Mouse (Mus musculus) ES-Bruce4 (cell line): ENCODE data around the gene Brsk1. TPM values are rescaled to one million over a fixed set of nuclear protein-coding genes. Genes with fewer than 3 reads are reported as not detected.

Source experiments
- H3K27ac ChIP-seq: 2 replicates; pipeline ENCODE4 v1.5.1; 2012; ENCODE audit warnings: low read length, inconsistent platforms; ENCODE audit not compliant: insufficient read depth
- H3K27me3 ChIP-seq: 2 replicates; pipeline ENCODE4 v1.6.1; 2012; ENCODE audit warnings: mild to moderate bottlenecking, low read length, inconsistent platforms; ENCODE audit not compliant: control insufficient read depth, poor library complexity, insufficient read depth, severe bottlenecking
- H3K36me3 ChIP-seq: 2 replicates; pipeline ENCODE4 v1.6.1; 2012; ENCODE audit warnings: inconsistent platforms, mild to moderate bottlenecking, low read length, moderate library complexity; ENCODE audit not compliant: control insufficient read depth, poor library complexity, insufficient read depth, severe bottlenecking
- H3K4me1 ChIP-seq: one replicate; pipeline ENCODE4 v1.8.1; 2011; ENCODE audit warnings: low read length; ENCODE audit not compliant: control insufficient read depth, insufficient read depth
- H3K4me3 ChIP-seq: 2 replicates; pipeline ENCODE4 v1.5.1; 2011; ENCODE audit warnings: low read depth, mild to moderate bottlenecking, low read length
- H3K9ac ChIP-seq: 2 replicates; pipeline ENCODE4 v1.6.1; 2012; ENCODE audit warnings: low read depth, mild to moderate bottlenecking, inconsistent platforms; ENCODE audit not compliant: poor library complexity, severe bottlenecking
- H3K9me3 ChIP-seq: replicated peaks from 2 replicates; pipeline ENCODE4 v1.6.1; 2012; ENCODE audit warnings: mild to moderate bottlenecking, low read length, inconsistent platforms; ENCODE audit not compliant: control insufficient read depth, poor library complexity, insufficient read depth, severe bottlenecking
- CTCF ChIP-seq: IDR thresholded peaks from one replicate; pipeline ENCODE4 v1.8.1; 2011; ENCODE audit warnings: low read depth, low read length
- EP300 ChIP-seq: IDR thresholded peaks from 2 replicates; pipeline ENCODE4 v1.6.1; 2011; ENCODE audit warnings: low read depth, low read length; ENCODE audit not compliant: insufficient read depth
- POLR2A ChIP-seq: IDR thresholded peaks from one replicate; pipeline ENCODE4 v1.8.1; 2011; ENCODE audit warnings: low read length; ENCODE audit not compliant: insufficient read depth
- polyA plus RNA-seq: library from polyadenylated mRNA; stranded (reverse); fragments of >200 nt; gene quantifications from 2 replicates; pipeline ENCODE4 v1.2.4, GENCODE M21; 2011; ENCODE audit warnings: low read depth; ENCODE audit not compliant: missing spikeins, insufficient read depth, insufficient read length

Brsk1 gene
- polyA plus RNA-seq, result 10.9 TPM in 2 replicates

GRCm38 (mm10) chr7:4690387-4690786 is at the start of gene Brsk1:
TSS of gene Brsk1 (plus strand) at chr7:4690604.
- no peaks in the 10 kb centered on the region for H3K9me3 ChIP-seq
- no peaks in the 10 kb centered on the region for H3K27me3 ChIP-seq
- TF ChIP-seq EP300 (no peak), CTCF (no peak), POLR2A (no peak)
- H3K4me1 ChIP-seq, result peaks cover 5% of the 10 kb centered on the region
- peak within 1 kb of the TSS; percentile 62 for H3K4me3 ChIP-seq
- H3K9ac ChIP-seq, result peak within 1 kb of the TSS; percentile 99
- H3K36me3 ChIP-seq, result no peaks in the 10 kb centered on the region
- no peak within 1 kb of the TSS for H3K27ac ChIP-seq

- no peak overlapping the region for H3K27ac ChIP-seq
- no peaks in the 10 kb centered on the region for H3K4me1 ChIP-seq
- no peak overlapping the region for H3K4me3 ChIP-seq
- TF ChIP-seq EP300 (no peak), CTCF (peak; percentile 27)
- H3K9ac ChIP-seq, result no peak overlapping the region
- no peaks in the 10 kb centered on the region for H3K27me3 ChIP-seq
- peaks cover 10% of the 10 kb centered on the region for H3K36me3 ChIP-seq
- H3K9me3 ChIP-seq, result no peaks in the 10 kb centered on the region
These were observed 49.2 kb upstream of the Brsk1 start for GRCm38 (mm10) chr7:4641155-4641554.

DNA sequence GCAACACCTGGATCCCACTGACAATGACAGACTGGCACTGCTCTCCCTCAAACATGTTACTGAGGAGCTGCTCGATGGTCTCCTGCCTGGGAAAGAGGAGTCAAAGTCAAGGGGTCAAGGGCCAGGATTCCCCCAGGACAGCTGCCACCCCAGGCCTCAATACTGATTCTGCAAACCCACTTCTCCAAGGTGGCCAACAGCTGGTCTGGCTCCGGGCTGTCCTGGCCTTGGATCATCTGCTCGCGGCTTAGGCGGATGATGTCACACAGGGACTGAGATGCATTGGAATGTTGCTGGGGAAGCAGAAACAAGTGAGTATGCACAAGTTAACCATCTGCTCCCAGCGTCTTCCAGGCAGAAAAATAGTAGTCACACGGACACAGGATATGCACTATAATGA is 48.4 kb upstream of the Brsk1 start:
- Histone ChIP-seq H3K9ac (no peak overlapping the region), H3K36me3 (peaks cover 10% of the 10 kb centered on the region), H3K4me3 (no peak overlapping the region), H3K27me3 (no peaks in the 10 kb centered on the region), H3K4me1 (no peaks in the 10 kb centered on the region), H3K9me3 (no peaks in the 10 kb centered on the region), H3K27ac (no peak overlapping the region)
- TF ChIP-seq CTCF, result no peak
- TF ChIP-seq EP300, result no peak
- no peak for TF ChIP-seq POLR2A

DNA sequence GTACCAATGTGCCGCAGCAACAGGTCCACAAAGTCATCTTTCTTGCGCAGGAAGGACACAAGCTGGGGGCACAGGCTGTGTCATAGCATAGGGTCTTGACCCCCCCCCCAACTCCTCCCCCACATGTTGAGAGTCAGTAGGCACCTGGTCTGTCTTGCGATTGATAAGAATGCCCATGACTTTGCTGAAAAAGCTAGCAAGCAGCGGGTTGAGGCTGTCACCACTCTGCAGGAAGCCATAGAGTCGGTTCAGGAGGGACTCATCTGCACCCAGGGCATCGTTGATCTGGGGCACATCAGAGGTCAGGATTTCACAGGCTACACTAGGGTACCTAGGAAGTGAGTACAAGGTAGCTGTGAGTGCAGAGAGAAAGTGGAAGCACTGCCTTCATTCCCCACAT is 47.2 kb upstream of the Brsk1 start:
- no peak overlapping the region for H3K4me3 ChIP-seq
- H3K27me3 ChIP-seq, result no peaks in the 10 kb centered on the region
- no peak overlapping the region for H3K27ac ChIP-seq
- H3K36me3 ChIP-seq, result peaks cover 10% of the 10 kb centered on the region
- no peaks in the 10 kb centered on the region for H3K4me1 ChIP-seq
- no peaks in the 10 kb centered on the region for H3K9me3 ChIP-seq
- no peak for TF ChIP-seq EP300
- no peak for TF ChIP-seq CTCF
- no peak for TF ChIP-seq POLR2A
- no peak overlapping the region for H3K9ac ChIP-seq

GRCm38 (mm10) chr7:4646806-4647205 is 43.6 kb upstream of the Brsk1 start:
- Histone ChIP-seq H3K27me3 (no peaks in the 10 kb centered on the region), H3K36me3 (peaks cover 10% of the 10 kb centered on the region), H3K4me1 (no peaks in the 10 kb centered on the region), H3K27ac (no peak overlapping the region), H3K9ac (no peak overlapping the region), H3K9me3 (no peaks in the 10 kb centered on the region), H3K4me3 (no peak overlapping the region)
- no peak for TF ChIP-seq CTCF
- TF ChIP-seq EP300, result no peak
- no peak for TF ChIP-seq POLR2A

DNA sequence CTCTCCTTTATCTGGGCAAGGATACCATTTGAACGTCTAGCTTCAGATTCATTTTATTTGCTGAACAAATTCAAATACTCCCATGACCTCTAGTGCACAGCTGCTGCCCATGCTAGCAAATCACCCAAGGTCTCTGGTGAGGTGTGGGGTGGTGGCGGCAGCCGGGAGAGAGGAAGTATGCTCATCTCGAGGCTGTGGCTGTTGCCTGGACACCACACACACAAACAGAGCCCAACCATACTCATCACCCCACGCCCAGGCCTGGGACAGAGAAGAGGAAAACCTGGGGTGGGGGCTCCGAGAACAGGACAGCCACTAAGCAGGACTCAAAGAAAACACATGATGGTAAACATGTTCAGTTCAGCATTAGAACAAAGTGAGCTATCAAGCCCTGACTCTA is 43.1 kb upstream of the Brsk1 start:
- TF ChIP-seq CTCF (no peak), POLR2A (no peak), EP300 (no peak)
- peaks cover 10% of the 10 kb centered on the region for H3K36me3 ChIP-seq

More for the DNA sequence above, 43.1 kb upstream of the Brsk1 start:
- no peak overlapping the region for H3K4me3 ChIP-seq
- no peak overlapping the region for H3K9ac ChIP-seq
- no peaks in the 10 kb centered on the region for H3K4me1 ChIP-seq
- no peaks in the 10 kb centered on the region for H3K27me3 ChIP-seq
- no peaks in the 10 kb centered on the region for H3K9me3 ChIP-seq
- no peak overlapping the region for H3K27ac ChIP-seq
